Comparison of ENCODE assay signal across 22 mouse cellular contexts in genomic region chr2:20284425-20284824, GRCm38 (mm10).
DNase-seq lines count a peak whose midpoint lies in the region; ATAC-seq and TF ChIP-seq lines count a peak whose summit lies in the region.
"Had no signal": no experiment of that assay in that cellular context is flagged by ENCODE, and none has a peak within 500 bp of the region (broad histone marks: within the 10 kb centered on the region; RNA-seq: fewer than 3 reads in every experiment).

No protein-coding gene starts in this region.

- WGBS in forebrain, postnatal 0 days = 75% methylated on average over 2 of the region's 2 CpGs
- 82% methylated on average over 2 of the region's 2 CpGs for WGBS in forebrain, embryonic 11.5 days
- WGBS in kidney, postnatal 0 days = 60% methylated on average over 2 of the region's 2 CpGs
- WGBS in kidney, embryonic 16.5 days = 69% methylated on average over 2 of the region's 2 CpGs

- CTCF ChIA-PET in Patski (lab: Charles Lee) = interaction anchor here (1.4 kb wide), 1 partner anchor 58 kb away, joined by 4 read pairs; no protein-coding TSS in a partner anchor

- H3K9me3 ChIP-seq in forebrain, postnatal 0 days (ENCODE audit: low read length) = 0 out of 2 replicates have a peak, but pooled peaks cover 6% of the 10 kb centered on the region
- no peaks in the 10 kb centered on the region for H3K9me3 ChIP-seq in forebrain, embryonic 11.5 days (ENCODE audit: control insufficient read depth, low read length)
- H3K9me3 ChIP-seq in kidney, postnatal 0 days (replicated peaks; ENCODE audit: low read length) = no peaks in the 10 kb centered on the region
- no peaks in the 10 kb centered on the region for H3K9me3 ChIP-seq in kidney, embryonic 16.5 days (ENCODE audit: low read length)
- H3K9me3 ChIP-seq: embryonic facial prominence, embryonic 13.5 days; forebrain, embryonic 12.5 days; heart, embryonic 13.5 days; hindbrain, embryonic 15.5 days had no signal

- H3K27ac ChIP-seq in forebrain, postnatal 0 days (ENCODE audit: low read depth, low read length) = no peak overlapping the region
- no peak overlapping the region for H3K27ac ChIP-seq in forebrain, embryonic 11.5 days (ENCODE audit: low read depth, low read length)
- no peak overlapping the region for H3K27ac ChIP-seq in kidney, postnatal 0 days
- no peak overlapping the region for H3K27ac ChIP-seq in kidney, embryonic 16.5 days (ENCODE audit: low read length)
- H3K27ac ChIP-seq: embryonic facial prominence, embryonic 13.5 days; forebrain, embryonic 12.5 days; heart, embryonic 13.5 days; hindbrain, embryonic 15.5 days had no signal

- in situ Hi-C loops in Patski (cut with MboI; ENCODE audit: low pct_unique_long_range_greater_than_20kb) = no loop called here

- POLR2A ChIA-PET in Patski (lab: Charles Lee) = no interaction called here

- H3K4me2 ChIP-seq in forebrain, postnatal 0 days (ENCODE audit: low read depth) = no peak overlapping the region
- no peak overlapping the region for H3K4me2 ChIP-seq in forebrain, embryonic 11.5 days (ENCODE audit: low read depth, low read length, severe bottlenecking)
- no peak overlapping the region for H3K4me2 ChIP-seq in kidney, postnatal 0 days (ENCODE audit: low read length)
- no peak overlapping the region for H3K4me2 ChIP-seq in kidney, embryonic 16.5 days (replicated peaks; ENCODE audit: low read depth, low read length)
- H3K4me2 ChIP-seq: embryonic facial prominence, embryonic 13.5 days; forebrain, embryonic 12.5 days; heart, embryonic 13.5 days; hindbrain, embryonic 15.5 days had no signal

- peak; percentile 23 for ATAC-seq in forebrain, postnatal 0 days
- no peak for ATAC-seq in forebrain, embryonic 11.5 days (replicated peaks; ENCODE audit: low FRiP score)
- ATAC-seq in kidney, postnatal 0 days (replicated peaks; ENCODE audit: low FRiP score, low read depth) = no peak
- ATAC-seq in kidney, embryonic 16.5 days (ENCODE audit: low FRiP score, low TSS enrichment) = no peak
- ATAC-seq in Patski = peak; percentile 74
- ATAC-seq: forebrain, embryonic 16.5 days had no signal

- no peak overlapping the region for H3K9ac ChIP-seq in forebrain, postnatal 0 days
- H3K9ac ChIP-seq in forebrain, embryonic 11.5 days (ENCODE audit: low read length) = no peak overlapping the region
- H3K9ac ChIP-seq in kidney, postnatal 0 days (ENCODE audit: low read depth, low read length) = no peak overlapping the region
- no peak overlapping the region for H3K9ac ChIP-seq in kidney, embryonic 16.5 days (replicated peaks; ENCODE audit: low read length)
- H3K9ac ChIP-seq: embryonic facial prominence, embryonic 13.5 days; forebrain, embryonic 12.5 days; heart, embryonic 13.5 days; hindbrain, embryonic 15.5 days had no signal

- no peak for DNase-seq in forebrain, postnatal 0 days
- no peak for DNase-seq in forebrain, embryonic 11.5 days (ENCODE audit: low spot score)
- peak; percentile 21 for DNase-seq in kidney, postnatal 0 days (ENCODE audit: low spot score)
- DNase-seq in Patski (ENCODE audit: low read depth, low spot score) = peak; percentile 20
- peak; percentile 19 for DNase-seq in telencephalon, adult 2 months (ENCODE audit: low read depth, low spot score)
- no peak for DNase-seq in cerebellum, postnatal 14 days
- DNase-seq: adrenal gland, postnatal 10 days; cerebellum, adult 11-12 months; cerebellum, adult 9-10 months; embryo, embryonic 11 days; gastrocnemius, postnatal 36 days; heart, adult 11 months; heart, postnatal 36 days; kidney, adult 2 months had no signal

- no peaks in the 10 kb centered on the region for H3K27me3 ChIP-seq in forebrain, postnatal 0 days (ENCODE audit: insufficient read depth, low read length)
- H3K27me3 ChIP-seq in forebrain, embryonic 11.5 days (ENCODE audit: control insufficient read depth, insufficient read depth, low read length) = no peaks in the 10 kb centered on the region
- no peaks in the 10 kb centered on the region for H3K27me3 ChIP-seq in kidney, postnatal 0 days (ENCODE audit: insufficient read depth, low read length)
- no peaks in the 10 kb centered on the region for H3K27me3 ChIP-seq in kidney, embryonic 16.5 days (ENCODE audit: insufficient read depth, low read length)
- no peaks in the 10 kb centered on the region for H3K27me3 ChIP-seq in Patski
- H3K27me3 ChIP-seq: CH12.LX; embryonic facial prominence, embryonic 13.5 days; forebrain, embryonic 12.5 days; heart, embryonic 13.5 days; hindbrain, embryonic 15.5 days had no signal

- TF ChIP-seq CTCF in forebrain, postnatal 0 days (IDR thresholded peaks at IDR 0.05; ENCODE audit: low read depth) = no peak
- no peak for TF ChIP-seq CTCF in kidney, postnatal 0 days (IDR thresholded peaks at IDR 0.05; ENCODE audit: low read depth)
- no peak for TF ChIP-seq CTCF in Patski (IDR thresholded peaks at IDR 0.05)

- no peaks in the 10 kb centered on the region for H3K4me1 ChIP-seq in forebrain, postnatal 0 days (ENCODE audit: insufficient read depth)
- no peaks in the 10 kb centered on the region for H3K4me1 ChIP-seq in forebrain, embryonic 11.5 days (replicated peaks; ENCODE audit: control insufficient read depth, insufficient read depth, low read length)
- no peaks in the 10 kb centered on the region for H3K4me1 ChIP-seq in kidney, postnatal 0 days (replicated peaks; ENCODE audit: insufficient read depth, low read length)
- no peaks in the 10 kb centered on the region for H3K4me1 ChIP-seq in kidney, embryonic 16.5 days (ENCODE audit: insufficient read depth, low read length)
- H3K4me1 ChIP-seq: embryonic facial prominence, embryonic 13.5 days; forebrain, embryonic 12.5 days; hindbrain, embryonic 15.5 days had no signal

- H3K4me3 ChIP-seq in forebrain, postnatal 0 days (ENCODE audit: low read depth, low read length) = no peak overlapping the region
- H3K4me3 ChIP-seq in forebrain, embryonic 11.5 days (ENCODE audit: low read depth, low read length) = no peak overlapping the region
- no peak overlapping the region for H3K4me3 ChIP-seq in kidney, postnatal 0 days (replicated peaks; ENCODE audit: low read depth, low read length)
- no peak overlapping the region for H3K4me3 ChIP-seq in kidney, embryonic 16.5 days (ENCODE audit: low read length)
- H3K4me3 ChIP-seq: embryonic facial prominence, embryonic 13.5 days; erythroblast, embryonic 14.5 days; forebrain, embryonic 12.5 days; heart, embryonic 13.5 days; hindbrain, embryonic 15.5 days had no signal

- no peaks in the 10 kb centered on the region for H3K36me3 ChIP-seq in forebrain, postnatal 0 days (ENCODE audit: insufficient read depth)
- no peaks in the 10 kb centered on the region for H3K36me3 ChIP-seq in forebrain, embryonic 11.5 days (ENCODE audit: control insufficient read depth, insufficient read depth, low read length)
- no peaks in the 10 kb centered on the region for H3K36me3 ChIP-seq in kidney, postnatal 0 days (ENCODE audit: insufficient read depth, low read length)
- H3K36me3 ChIP-seq in kidney, embryonic 16.5 days (ENCODE audit: insufficient read depth, low read length) = no peaks in the 10 kb centered on the region
- H3K36me3 ChIP-seq: embryonic facial prominence, embryonic 13.5 days; forebrain, embryonic 12.5 days; heart, embryonic 13.5 days; hindbrain, embryonic 15.5 days had no signal

Comparison
In these comparisons a context has a peak if more than half of its experiments do, and no peak if none do; other contexts are left out.
1. ATAC-seq: peak in forebrain, postnatal 0 days (single experiment) and Patski (single experiment); none in forebrain, embryonic 11.5 days (single experiment), kidney, postnatal 0 days (single experiment) and kidney, embryonic 16.5 days (single experiment).
2. DNase-seq: peak in kidney, postnatal 0 days (single experiment), Patski (single experiment) and telencephalon, adult 2 months (single experiment); none in forebrain, postnatal 0 days (single experiment), forebrain, embryonic 11.5 days (single experiment) and cerebellum, postnatal 14 days (0 of 2).